Mouse (Mus musculus) brain, embryonic 14.5 days (tissue): ENCODE measurements around the gene Ctc1.

Experiments
- CTCF ChIP-seq: fragments of 200-500 bp; IDR thresholded peaks from 2 replicates; pipeline ENCODE4 v1.5.1; 2012; ENCODE audit warnings: inconsistent platforms, mild to moderate bottlenecking, moderate library complexity, borderline replicate concordance; ENCODE audit not compliant: insufficient read depth, insufficient read length; ENCODE audit errors: extremely low read depth
- POLR2A ChIP-seq: fragments of 200-500 bp; IDR thresholded peaks from 2 replicates; pipeline ENCODE4 v1.6.1; 2012; ENCODE audit warnings: mild to moderate bottlenecking, inconsistent platforms, borderline replicate concordance; ENCODE audit not compliant: poor library complexity, insufficient read depth, insufficient read length, severe bottlenecking; ENCODE audit errors: extremely low read depth

- TF ChIP-seq CTCF (no peak), POLR2A (no peak)
These were observed 6.2 kb upstream of the Ctc1 start for GRCm38 (mm10) chr11:69009508-69009907.
